Mouse (Mus musculus): ENCODE results near the gene Mpzl3.

Mpzl3 gene

DNA sequence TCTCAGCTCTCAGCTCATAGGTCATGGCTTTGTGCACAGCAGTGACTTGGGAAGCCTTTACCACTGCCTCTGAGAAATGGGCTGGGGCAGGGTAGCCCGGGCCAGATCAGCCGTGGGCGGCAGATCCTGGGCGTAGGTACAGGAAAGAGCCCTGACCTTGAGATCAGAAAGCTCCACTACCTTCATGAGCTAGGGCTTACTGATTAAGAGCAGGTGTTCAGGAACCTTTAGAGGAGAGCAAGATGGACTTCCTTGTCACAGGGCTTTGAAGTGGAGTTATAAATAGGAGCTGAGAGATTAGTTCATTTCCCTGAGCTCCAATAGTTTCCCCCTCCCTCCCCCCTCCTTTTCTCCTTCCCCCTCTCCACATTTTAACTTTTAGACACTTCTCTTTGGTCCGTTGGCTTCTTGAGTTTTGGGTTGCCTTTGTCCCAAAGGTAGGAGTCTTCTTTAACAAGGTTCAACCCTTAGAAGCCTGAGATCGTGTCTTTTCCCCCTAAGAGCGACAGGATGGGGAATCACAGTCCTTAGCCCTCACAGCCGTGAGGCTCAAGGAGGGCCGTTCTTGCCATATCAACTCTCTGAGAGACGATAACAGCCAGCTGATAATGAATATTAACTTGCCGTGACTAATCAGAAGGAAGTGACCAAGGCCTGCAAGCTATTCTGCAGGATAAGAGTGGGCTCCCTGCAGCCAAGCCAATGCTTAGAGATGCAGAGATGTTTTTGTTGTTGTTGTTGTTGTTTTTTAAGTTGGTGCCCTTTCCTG lies 48.4 kb downstream of the Mpzl3 start:
- DNase-seq (ENCODE audit: low spot score) = no peak

DNA sequence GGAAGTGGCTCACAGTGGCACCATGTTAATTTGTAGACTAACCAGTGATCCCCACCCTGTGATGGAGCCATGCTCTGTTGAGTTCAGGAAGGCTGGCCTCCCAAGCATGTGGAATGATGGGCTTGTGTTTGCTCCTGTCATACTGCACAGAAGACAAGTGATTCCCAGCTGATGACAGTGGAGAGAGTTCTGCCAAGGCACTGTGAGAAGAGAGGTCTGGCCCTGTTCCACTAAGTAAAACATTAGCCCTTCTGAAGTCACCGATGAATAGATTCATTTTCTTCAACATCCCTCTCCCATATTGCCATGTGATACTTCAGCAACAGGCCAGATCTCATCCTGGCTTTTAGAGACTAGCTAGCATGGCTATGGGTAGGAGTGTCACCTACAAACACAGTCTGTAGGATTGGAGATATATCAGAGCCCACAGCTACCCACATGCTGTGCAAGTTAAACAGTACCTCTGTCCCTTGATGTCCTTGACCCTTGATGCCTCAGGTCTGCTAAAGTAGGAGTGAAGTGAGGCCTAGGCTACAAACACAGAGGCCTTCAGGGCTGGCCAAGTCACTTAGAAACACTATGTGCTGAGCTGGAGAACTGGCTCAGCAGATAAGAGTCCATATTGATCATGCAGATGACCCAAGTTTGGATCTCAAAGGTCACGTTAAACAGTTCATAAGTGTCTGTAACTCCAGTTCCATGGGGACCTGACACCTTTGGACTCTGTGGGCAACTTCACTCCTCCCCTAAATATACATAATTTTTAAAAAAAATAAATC lies 50.8 kb downstream of the Mpzl3 start:
- DNase-seq (ENCODE audit: low spot score) = no peak

DNA sequence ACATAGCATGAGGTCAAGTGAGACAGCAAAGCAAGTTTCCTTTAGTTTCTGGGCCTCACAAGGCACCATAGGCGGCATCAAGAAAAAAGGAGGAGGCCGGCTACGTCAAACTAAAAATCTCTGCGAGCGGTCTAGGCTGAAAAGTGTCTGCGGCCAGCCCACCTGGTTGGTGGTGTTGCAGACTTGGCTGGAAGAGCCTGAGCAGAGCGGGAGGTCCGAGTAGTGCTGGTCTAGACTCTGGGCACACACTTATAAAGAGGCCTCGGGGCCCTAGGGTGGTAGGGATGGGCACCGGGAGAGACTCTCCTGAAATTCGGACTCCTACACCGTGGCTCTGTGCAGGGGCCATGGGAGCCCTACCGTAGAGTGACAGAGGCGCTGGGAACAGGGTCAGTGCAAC lies 60.7 kb downstream of the Mpzl3 start:
- DNase-seq (ENCODE audit: low spot score) = peak; percentile 60

DNA sequence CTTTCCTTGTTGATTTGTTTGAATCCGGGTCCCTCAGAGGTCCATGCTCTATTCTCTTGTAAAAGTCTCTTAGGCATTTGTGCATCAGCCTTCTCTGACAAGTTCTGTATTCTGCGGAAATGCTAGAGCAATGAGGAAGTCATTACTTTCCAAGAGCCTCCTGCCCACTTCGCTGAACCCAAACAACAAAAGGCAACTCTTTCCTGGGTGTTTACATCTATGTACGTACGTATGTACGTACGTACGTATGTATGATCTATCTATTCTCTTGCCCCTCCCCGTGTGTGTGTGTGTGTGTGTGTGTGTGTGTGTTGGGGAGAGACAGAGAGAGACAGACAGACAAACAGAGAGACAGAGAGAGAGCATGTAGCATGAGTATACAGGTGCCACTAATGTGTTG lies 61.8 kb downstream of the Mpzl3 start:
- DNase-seq (ENCODE audit: low spot score) = no peak

- peak; percentile 49 for DNase-seq (ENCODE audit: low spot score)
Observed at GRCm38 (mm10) chr9:45117741-45118431, 62.9 kb downstream of the Mpzl3 start, which contains the start of gene Scn2b. Gene Scn2b (plus strand): TSS chr9:45117782.

DNA sequence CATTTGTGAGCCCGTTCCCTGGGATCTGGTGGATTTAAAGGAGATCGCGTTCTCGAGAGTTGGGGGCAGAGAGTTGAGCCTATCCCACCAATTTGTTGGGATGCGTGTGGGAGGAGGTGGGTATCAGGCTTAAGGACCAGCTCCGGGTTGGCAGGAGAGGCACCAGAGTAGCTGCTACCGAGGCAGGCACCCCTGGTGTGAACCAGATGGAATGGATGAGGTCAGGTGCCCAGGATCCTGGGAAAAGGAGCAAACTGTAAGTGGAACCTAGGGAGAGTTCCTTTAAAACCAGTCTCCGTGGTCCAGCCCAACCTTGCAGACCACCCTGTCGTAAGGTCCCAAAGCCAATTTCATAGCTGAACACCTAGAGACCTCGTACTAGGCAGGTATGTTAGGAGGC lies 63.6 kb downstream of the Mpzl3 start:
- no peak for DNase-seq (ENCODE audit: low spot score)

DNA sequence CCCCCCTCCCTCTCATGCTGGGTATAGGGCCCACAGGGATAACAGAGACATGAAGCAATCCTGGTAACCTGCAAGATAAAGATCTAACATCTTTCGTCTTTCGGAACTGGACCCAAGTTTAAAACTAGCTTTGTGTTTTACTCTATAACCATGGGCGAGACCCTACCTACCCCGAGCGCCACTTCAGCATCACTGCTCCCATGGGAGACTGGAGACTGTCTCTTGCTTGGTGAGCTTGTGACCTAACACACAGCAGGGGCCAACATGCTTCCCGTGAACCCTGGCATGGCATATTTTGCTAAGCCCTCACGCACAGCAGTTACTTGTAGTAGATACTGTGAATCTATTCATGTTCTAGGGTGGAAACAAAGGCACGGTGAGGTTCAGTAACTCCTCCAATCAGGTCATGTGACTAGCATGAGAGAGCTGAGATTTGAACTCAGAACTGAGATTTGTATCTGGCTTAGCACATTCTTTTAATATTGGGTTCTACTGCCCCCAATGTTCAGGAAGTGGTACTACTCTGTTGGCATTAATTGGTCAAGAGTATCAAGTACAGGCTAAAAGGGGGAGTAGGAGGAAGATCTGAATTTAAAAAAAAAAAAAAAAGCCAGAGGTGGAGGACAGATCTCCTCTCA lies 64.4 kb downstream of the Mpzl3 start:
- no peak for DNase-seq (ENCODE audit: low spot score)

DNA sequence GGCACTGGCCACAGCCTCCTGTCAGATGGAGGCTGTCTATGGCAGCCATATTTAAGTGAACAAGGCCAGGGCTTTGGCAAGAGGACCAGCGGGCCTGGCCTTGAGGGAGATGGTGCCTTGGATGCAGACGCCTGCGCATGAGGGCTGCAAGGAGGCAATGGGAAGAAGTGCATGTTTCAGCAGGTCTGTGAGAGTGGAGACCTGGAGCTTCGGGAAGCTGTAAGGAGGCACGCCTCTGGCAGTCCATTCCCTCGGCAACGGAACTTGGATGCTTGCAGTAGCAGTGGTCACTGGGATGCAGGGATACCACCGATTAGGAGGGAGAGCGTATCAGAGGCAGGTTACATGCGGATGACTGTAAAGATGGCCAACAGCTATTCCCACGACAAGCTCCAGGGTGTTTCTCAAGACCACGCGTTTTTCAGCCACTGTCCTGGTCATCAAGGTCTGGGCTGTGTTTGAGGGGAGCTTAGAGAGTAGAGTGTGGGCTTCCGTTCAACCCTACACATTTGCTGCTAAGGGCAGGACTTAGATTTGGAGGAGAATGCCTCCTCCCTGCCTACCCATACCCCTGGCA lies 65.1 kb downstream of the Mpzl3 start:
- DNase-seq (ENCODE audit: low spot score) = no peak

GRCm38 (mm10) chr9:45120567-45120966 lies 65.6 kb downstream of the Mpzl3 start:
- DNase-seq (ENCODE audit: low spot score) = no peak

GRCm38 (mm10) chr9:45121001-45121400 lies 66.0 kb downstream of the Mpzl3 start:
- DNase-seq (ENCODE audit: low spot score) = no peak

GRCm38 (mm10) chr9:45121769-45122168 lies 66.8 kb downstream of the Mpzl3 start:
- peak; percentile 84 for DNase-seq (ENCODE audit: low spot score)

DNA sequence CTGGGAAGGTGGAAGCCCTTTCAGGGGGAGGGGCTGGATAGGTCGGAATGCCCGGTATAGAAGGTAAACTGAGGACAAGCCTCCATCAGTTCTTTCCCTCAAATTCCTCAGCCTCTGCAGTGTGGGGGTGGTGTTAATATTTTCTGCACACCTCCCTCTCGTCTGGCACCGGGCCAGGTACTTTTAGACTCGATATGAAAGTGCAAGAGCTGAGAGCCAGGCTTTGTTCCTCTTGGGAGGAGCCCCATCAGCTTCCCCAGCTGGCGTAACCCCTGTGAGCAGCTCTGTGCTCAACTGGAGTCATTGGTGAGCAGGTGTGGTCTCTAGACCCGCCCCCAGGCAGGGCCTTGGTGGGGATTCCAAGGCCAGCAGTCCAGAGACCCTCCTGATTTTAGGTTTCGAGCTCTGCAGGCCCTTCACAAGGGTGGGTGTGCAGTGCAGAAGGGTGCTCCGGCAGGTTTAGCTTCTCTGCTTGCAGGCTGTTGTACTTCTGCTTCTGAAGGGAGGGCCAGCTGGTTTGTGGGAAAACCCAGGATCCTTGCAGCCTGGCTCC lies 67.3 kb downstream of the Mpzl3 start:
- DNase-seq (ENCODE audit: low spot score) = peak; percentile 77

DNA sequence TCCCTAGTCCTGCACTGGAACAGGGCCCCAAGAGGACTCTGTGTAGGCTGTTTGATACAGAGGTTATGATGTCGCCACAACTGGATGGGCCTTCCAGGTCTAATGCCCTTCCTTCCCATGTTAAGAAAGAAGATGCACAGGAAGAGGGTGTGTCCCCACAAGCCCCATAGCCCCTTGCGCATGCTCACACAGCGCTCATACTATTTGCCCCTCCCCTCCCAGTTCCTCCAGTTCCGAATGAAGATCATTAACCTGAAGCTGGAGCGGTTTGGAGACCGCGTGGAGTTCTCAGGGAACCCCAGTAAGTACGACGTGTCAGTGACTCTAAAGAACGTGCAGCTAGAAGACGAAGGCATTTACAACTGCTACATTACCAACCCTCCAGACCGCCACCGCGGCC lies 70.2 kb downstream of the Mpzl3 start:
- DNase-seq (ENCODE audit: low spot score) = no peak

DNA sequence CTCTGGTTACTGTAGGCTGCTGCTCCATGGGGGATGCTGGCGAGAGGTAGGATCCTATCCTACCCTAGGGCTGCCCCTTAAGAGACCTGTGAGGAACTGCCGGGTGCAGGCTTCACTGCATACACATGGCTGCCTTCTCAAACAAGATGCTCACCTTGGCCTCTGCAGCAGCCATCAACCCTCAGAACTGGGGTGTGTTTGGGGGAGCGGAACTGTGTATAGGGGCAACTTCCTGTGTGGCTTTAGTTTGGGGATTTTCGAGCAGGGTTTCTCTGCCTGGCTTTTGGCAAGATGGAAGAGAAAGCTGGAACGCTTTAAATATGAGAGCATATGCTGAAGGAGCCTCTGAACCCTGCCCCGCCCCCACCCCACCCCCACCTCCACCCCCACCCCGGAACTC lies 72.0 kb downstream of the Mpzl3 start:
- no peak for DNase-seq (ENCODE audit: low spot score)

All from testis, postnatal 10 days (tissue).